Mouse (Mus musculus) heart, adult 2 months (tissue): ENCODE measurements around the gene Slk.

ENCODE experiments used
- CTCF ChIP-seq: fragments of 200-600 bp; IDR thresholded peaks from 2 replicates; pipeline ENCODE4 v1.8.1; 2022; ENCODE audit warnings: antibody characterized with exemption, mild to moderate bottlenecking, moderate library complexity
- EP300 ChIP-seq: fragments of 200-500 bp; IDR thresholded peaks from 2 replicates; pipeline ENCODE4 v1.6.1; 2011; ENCODE audit warnings: low read depth, low read length, control low read depth; ENCODE audit not compliant: insufficient read depth
- POLR2A ChIP-seq: fragments of 200-500 bp; IDR thresholded peaks from 2 replicates; pipeline ENCODE4 v1.6.1; 2011; ENCODE audit warnings: mild to moderate bottlenecking, low read depth, low read length, control low read depth; ENCODE audit not compliant: insufficient read depth

DNA sequence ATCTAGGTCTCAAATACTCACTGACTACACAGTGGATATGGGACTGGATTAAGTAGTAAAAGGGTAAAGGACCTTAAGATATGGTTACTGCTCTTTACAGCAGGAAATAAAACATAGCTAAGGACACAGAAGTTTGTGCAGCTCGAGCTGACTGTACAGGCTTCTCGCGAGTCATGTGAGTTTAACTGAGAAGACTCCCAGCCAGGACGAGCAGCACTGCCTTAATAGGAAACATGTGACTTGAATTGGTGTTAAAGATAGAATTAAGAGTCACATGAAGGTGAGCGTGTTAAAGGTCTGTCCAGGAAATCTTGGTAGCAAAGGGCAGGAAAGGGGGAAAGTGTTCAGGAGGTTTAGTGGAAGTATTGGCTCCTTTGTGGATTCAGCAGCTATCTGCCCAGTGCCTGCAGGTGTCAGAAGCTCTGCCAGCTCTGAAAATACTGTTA is 17.5 kb upstream of the Slk start:
- TF ChIP-seq CTCF (no peak), POLR2A (peak; percentile 43; the same call in 1 of the 2 replicates), EP300 (0 out of 2 replicates have a peak, but pooled peaks have one; percentile 61)
